Mouse (Mus musculus) thymus, adult 2 months (tissue): ENCODE results near the gene Wwox. TPM values are rescaled to one million over a fixed set of nuclear protein-coding genes. Genes with fewer than 3 reads are reported as not detected.

Experiments used
- DNase-seq: peaks from one replicate; pipeline ENCODE4 v3.0.0; 2021
- H3K27ac ChIP-seq: fragments of 200-500 bp; 2 replicates; pipeline ENCODE4 v1.5.1; 2012; ENCODE audit warnings: low read length, control low read depth; ENCODE audit not compliant: control insufficient read depth, insufficient read depth
- H3K27me3 ChIP-seq: fragments of 200-500 bp; 2 replicates; pipeline ENCODE4 v1.6.1; 2012; ENCODE audit warnings: mild to moderate bottlenecking, low read length, moderate library complexity, mixed read lengths; ENCODE audit not compliant: control insufficient read depth, insufficient read depth
- H3K36me3 ChIP-seq: fragments of 200-500 bp; 2 replicates; pipeline ENCODE4 v1.6.1; 2012; ENCODE audit warnings: mild to moderate bottlenecking, low read length, moderate library complexity; ENCODE audit not compliant: control insufficient read depth, insufficient read depth
- H3K4me1 ChIP-seq: fragments of 200-500 bp; replicated peaks from 2 replicates; pipeline ENCODE4 v1.6.1; 2012; ENCODE audit warnings: low read length; ENCODE audit not compliant: control insufficient read depth, insufficient read depth
- H3K4me3 ChIP-seq: fragments of 200-500 bp; 2 replicates; pipeline ENCODE4 v1.5.1; 2012; ENCODE audit warnings: mild to moderate bottlenecking, low read length, control low read depth, moderate library complexity; ENCODE audit not compliant: control insufficient read depth, insufficient read depth
- CTCF ChIP-seq: fragments of 200-500 bp; IDR thresholded peaks from 2 replicates; pipeline ENCODE4 v1.5.1; 2012; ENCODE audit warnings: mild to moderate bottlenecking, control low read depth, low read length, moderate library complexity, borderline replicate concordance; ENCODE audit not compliant: control insufficient read depth, poor library complexity, insufficient read depth; ENCODE audit errors: extremely low read depth
- POLR2A ChIP-seq: fragments of 200-500 bp; IDR thresholded peaks from 2 replicates; pipeline ENCODE4 v1.6.1; 2012; ENCODE audit warnings: mild to moderate bottlenecking, low read length, control low read depth, moderate library complexity; ENCODE audit not compliant: control insufficient read depth, poor library complexity, insufficient read depth; ENCODE audit errors: extremely low read depth
- WGBS: fragments of 180-500 bp; shearing (Covaris S2); methylation state at CpG from one replicate; pipeline ENCODE4 v1.1.7; 2018; 5-methylcytosine and 5-hydroxymethylcytosine counted together
- polyA plus RNA-seq: library from polyadenylated mRNA; depleted of rRNA; stranded (reverse); fragments of >200 nt; gene quantifications from 2 replicates; pipeline ENCODE4 v1.2.3, GENCODE M21; 2012

Gene Wwox
- polyA plus RNA-seq, 1 experiment = 8.4 TPM

- WGBS = 81% methylated on average over 10 of the region's 10 CpGs
- Histone ChIP-seq H3K4me3 (no peak overlapping the region), H3K36me3 (no peaks in the 10 kb centered on the region), H3K27me3 (no peaks in the 10 kb centered on the region), H3K27ac (no peak overlapping the region), H3K4me1 (no peaks in the 10 kb centered on the region)
- DNase-seq = no peak
- no peak for TF ChIP-seq POLR2A
- TF ChIP-seq CTCF = no peak
Observed at GRCm38 (mm10) chr8:114682166-114682565, 242.7 kb downstream of the Wwox start.

GRCm38 (mm10) chr8:114684046-114684702 lies 244.7 kb downstream of the Wwox start:
- 95% methylated on average over 11 of the region's 11 CpGs for WGBS
- no peak overlapping the region for H3K27ac ChIP-seq
- H3K4me1 ChIP-seq = no peaks in the 10 kb centered on the region
- no peaks in the 10 kb centered on the region for H3K27me3 ChIP-seq
- no peaks in the 10 kb centered on the region for H3K36me3 ChIP-seq
- H3K4me3 ChIP-seq = no peak overlapping the region
- no peak for DNase-seq
- TF ChIP-seq POLR2A (no peak), CTCF (no peak)

- no peak for DNase-seq
- Histone ChIP-seq H3K36me3 (no peaks in the 10 kb centered on the region), H3K4me1 (no peaks in the 10 kb centered on the region), H3K27ac (no peak overlapping the region), H3K4me3 (no peak overlapping the region), H3K27me3 (no peaks in the 10 kb centered on the region)
- TF ChIP-seq CTCF (no peak), POLR2A (no peak)
- WGBS = 94% methylated on average over 4 of the region's 4 CpGs
Observed at GRCm38 (mm10) chr8:114686462-114686861, 247.0 kb downstream of the Wwox start.

GRCm38 (mm10) chr8:114688732-114689131 lies 249.3 kb downstream of the Wwox start:
- H3K36me3 ChIP-seq = no peaks in the 10 kb centered on the region
- TF ChIP-seq CTCF = no peak
- no peak for TF ChIP-seq POLR2A
- H3K4me1 ChIP-seq = no peaks in the 10 kb centered on the region
- no peak for DNase-seq
- no peak overlapping the region for H3K27ac ChIP-seq
- H3K27me3 ChIP-seq = no peaks in the 10 kb centered on the region
- 96% methylated on average over 11 of the region's 11 CpGs for WGBS
- no peak overlapping the region for H3K4me3 ChIP-seq

- H3K27ac ChIP-seq = no peak overlapping the region
- 90% methylated on average over 4 of the region's 4 CpGs for WGBS
- H3K4me3 ChIP-seq = no peak overlapping the region
- DNase-seq = no peak
- H3K4me1 ChIP-seq = no peaks in the 10 kb centered on the region
- H3K36me3 ChIP-seq = no peaks in the 10 kb centered on the region
- H3K27me3 ChIP-seq = no peaks in the 10 kb centered on the region
- TF ChIP-seq POLR2A = no peak
- no peak for TF ChIP-seq CTCF
Observed at GRCm38 (mm10) chr8:114694566-114695198, 255.2 kb downstream of the Wwox start.

- Histone ChIP-seq H3K36me3 (no peaks in the 10 kb centered on the region), H3K4me1 (no peaks in the 10 kb centered on the region), H3K27ac (no peak overlapping the region), H3K27me3 (no peaks in the 10 kb centered on the region), H3K4me3 (no peak overlapping the region)
- TF ChIP-seq CTCF (no peak), POLR2A (no peak)
- DNase-seq = no peak
- 95% methylated on average over 5 of the region's 5 CpGs for WGBS
Observed at GRCm38 (mm10) chr8:114703517-114703916, 264.1 kb downstream of the Wwox start.

GRCm38 (mm10) chr8:114707538-114708138 lies 268.2 kb downstream of the Wwox start:
- TF ChIP-seq CTCF = no peak
- no peak for TF ChIP-seq POLR2A
- DNase-seq = no peak
- Histone ChIP-seq H3K27ac (no peak overlapping the region), H3K27me3 (no peaks in the 10 kb centered on the region), H3K4me1 (no peaks in the 10 kb centered on the region), H3K36me3 (no peaks in the 10 kb centered on the region), H3K4me3 (no peak overlapping the region)
- 80% methylated on average over 15 of the region's 15 CpGs for WGBS
